Mouse (Mus musculus): ENCODE data around the gene Nudt15. TPM values are rescaled to one million over a fixed set of nuclear protein-coding genes. Genes with fewer than 3 reads are reported as not detected.
"Not testable (repeated sequence)": the region's sequence is repeated elsewhere in the genome, so short reads cannot be mapped to it uniquely, and the experiment has no call there.

The Nudt15 gene
- 2.5 and 2.8 TPM in 2 replicates for polyA plus RNA-seq (2015; fragmentation: Nextera tagmentation; extraction: Ambion mirVana)

GRCm38 (mm10) chr14:73548051-73548450 lies at the start of gene Nudt15:
Gene Nudt15 (minus strand): TSS chr14:73548242.
- no peak for ATAC-seq

DNA sequence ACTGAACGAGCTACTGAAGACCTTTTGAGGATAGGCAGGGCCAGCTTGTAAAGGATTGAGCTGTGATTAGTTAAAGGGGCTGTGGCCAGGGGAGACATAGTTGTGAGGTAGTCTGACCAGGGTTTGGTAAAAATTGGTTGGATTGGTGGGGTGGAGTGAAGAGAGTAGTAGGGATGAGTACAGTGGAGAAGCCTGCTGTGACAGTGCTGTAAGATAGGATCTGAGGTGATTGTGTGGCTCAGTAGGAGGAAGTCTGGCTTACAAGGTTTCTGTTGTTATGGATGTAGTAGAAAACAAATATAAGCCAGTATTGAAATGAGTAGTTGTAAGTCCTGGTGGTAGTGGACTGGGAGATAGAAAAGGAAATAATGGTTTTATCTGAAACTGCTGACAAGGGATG lies 44.1 kb upstream of the Nudt15 start:
- H3K4me2 ChIP-seq (replicated peaks; ENCODE audit: low read depth), result no peak overlapping the region

More at GRCm38 (mm10) chr14:73548051-73548450, at the start of gene Nudt15:
- no peaks in the 10 kb centered on the region for H3K9me3 ChIP-seq (ENCODE audit: control insufficient read depth)
- H3K27ac ChIP-seq (ENCODE audit: low read depth, low read length), result no peak within 1 kb of the TSS
- no peaks in the 10 kb centered on the region for H3K27me3 ChIP-seq (replicated peaks; ENCODE audit: control insufficient read depth, insufficient read depth, low read length)
- WGBS, result 89% methylated on average over 3 of the region's 3 CpGs
- no peak for TF ChIP-seq CTCF (IDR thresholded peaks at IDR 0.05; ENCODE audit: low read depth)
- H3K4me1 ChIP-seq (replicated peaks; ENCODE audit: control insufficient read depth, insufficient read depth, low read length), result peaks cover 3% of the 10 kb centered on the region; the same call in 1 of the 2 replicates
- H3K9ac ChIP-seq (ENCODE audit: low read depth, low read length), result no peak within 1 kb of the TSS
- H3K4me2 ChIP-seq (replicated peaks; ENCODE audit: low read depth), result no peak within 1 kb of the TSS
- H3K36me3 ChIP-seq (ENCODE audit: control insufficient read depth, insufficient read depth), result no peaks in the 10 kb centered on the region
- H3K4me3 ChIP-seq (ENCODE audit: low read depth, low read length), result no peak within 1 kb of the TSS

GRCm38 (mm10) chr14:73588080-73588479 lies 40.0 kb upstream of the Nudt15 start:
- Histone ChIP-seq H3K36me3 (ENCODE audit: control insufficient read depth, insufficient read depth) (peaks cover 32% of the 10 kb centered on the region), H3K9ac (ENCODE audit: low read depth, low read length) (no peak overlapping the region), H3K27me3 (replicated peaks; ENCODE audit: control insufficient read depth, insufficient read depth, low read length) (no peaks in the 10 kb centered on the region), H3K4me2 (replicated peaks; ENCODE audit: low read depth) (no peak overlapping the region), H3K4me3 (ENCODE audit: low read depth, low read length) (no peak overlapping the region), H3K27ac (ENCODE audit: low read depth, low read length) (no peak overlapping the region), H3K9me3 (ENCODE audit: control insufficient read depth) (0 out of 2 replicates have a peak, but pooled peaks cover 3% of the 10 kb centered on the region), H3K4me1 (replicated peaks; ENCODE audit: control insufficient read depth, insufficient read depth, low read length) (no peaks in the 10 kb centered on the region)
- TF ChIP-seq CTCF (IDR thresholded peaks at IDR 0.05; ENCODE audit: low read depth), result peak; percentile 59
- WGBS, result 87% methylated on average over 1 of the region's 1 CpGs
- ATAC-seq, result no peak

More for the DNA sequence above, 44.1 kb upstream of the Nudt15 start:
- Histone ChIP-seq H3K36me3 (ENCODE audit: control insufficient read depth, insufficient read depth) (peaks cover 41% of the 10 kb centered on the region), H3K27me3 (replicated peaks; ENCODE audit: control insufficient read depth, insufficient read depth, low read length) (no peaks in the 10 kb centered on the region), H3K9me3 (ENCODE audit: control insufficient read depth) (no peaks in the 10 kb centered on the region), H3K9ac (ENCODE audit: low read depth, low read length) (no peak overlapping the region), H3K4me3 (ENCODE audit: low read depth, low read length) (no peak overlapping the region), H3K4me1 (replicated peaks; ENCODE audit: control insufficient read depth, insufficient read depth, low read length) (no peaks in the 10 kb centered on the region), H3K27ac (ENCODE audit: low read depth, low read length) (no peak overlapping the region)
- TF ChIP-seq CTCF (IDR thresholded peaks at IDR 0.05; ENCODE audit: low read depth), result no peak
- ATAC-seq, result no peak
- 83% methylated on average over 1 of the region's 1 CpGs for WGBS

- Histone ChIP-seq H3K27ac (ENCODE audit: low read depth, low read length) (no peak overlapping the region), H3K36me3 (ENCODE audit: control insufficient read depth, insufficient read depth) (peaks cover 16% of the 10 kb centered on the region), H3K27me3 (replicated peaks; ENCODE audit: control insufficient read depth, insufficient read depth, low read length) (no peaks in the 10 kb centered on the region), H3K9ac (ENCODE audit: low read depth, low read length) (no peak overlapping the region), H3K4me1 (replicated peaks; ENCODE audit: control insufficient read depth, insufficient read depth, low read length) (no peaks in the 10 kb centered on the region), H3K4me2 (replicated peaks; ENCODE audit: low read depth) (no peak overlapping the region), H3K9me3 (ENCODE audit: control insufficient read depth) (no peaks in the 10 kb centered on the region), H3K4me3 (ENCODE audit: low read depth, low read length) (no peak overlapping the region)
- TF ChIP-seq CTCF (IDR thresholded peaks at IDR 0.05; ENCODE audit: low read depth), result no peak
- no peak for ATAC-seq
Measured at GRCm38 (mm10) chr14:73576336-73576735, 28.3 kb upstream of the Nudt15 start.

GRCm38 (mm10) chr14:73574053-73574452 lies 26.0 kb upstream of the Nudt15 start:
- Histone ChIP-seq H3K36me3 (ENCODE audit: control insufficient read depth, insufficient read depth) (peaks cover 18% of the 10 kb centered on the region), H3K9me3 (ENCODE audit: control insufficient read depth) (no peaks in the 10 kb centered on the region), H3K27me3 (replicated peaks; ENCODE audit: control insufficient read depth, insufficient read depth, low read length) (no peaks in the 10 kb centered on the region), H3K4me1 (replicated peaks; ENCODE audit: control insufficient read depth, insufficient read depth, low read length) (no peaks in the 10 kb centered on the region), H3K4me3 (ENCODE audit: low read depth, low read length) (no peak overlapping the region), H3K4me2 (replicated peaks; ENCODE audit: low read depth) (no peak overlapping the region), H3K27ac (ENCODE audit: low read depth, low read length) (no peak overlapping the region), H3K9ac (ENCODE audit: low read depth, low read length) (no peak overlapping the region)
- TF ChIP-seq CTCF (IDR thresholded peaks at IDR 0.05; ENCODE audit: low read depth), result no peak
- ATAC-seq, result peak; percentile 65
- 82% methylated on average over 5 of the region's 5 CpGs for WGBS

- no peaks in the 10 kb centered on the region for H3K27me3 ChIP-seq (replicated peaks; ENCODE audit: control insufficient read depth, insufficient read depth, low read length)
- no peak overlapping the region for H3K9ac ChIP-seq (ENCODE audit: low read depth, low read length)
- H3K4me3 ChIP-seq (ENCODE audit: low read depth, low read length), result no peak overlapping the region
- no peak overlapping the region for H3K27ac ChIP-seq (ENCODE audit: low read depth, low read length)
- H3K36me3 ChIP-seq (ENCODE audit: control insufficient read depth, insufficient read depth), result peaks cover 24% of the 10 kb centered on the region
- 56% methylated on average over 4 of the region's 4 CpGs for WGBS
- H3K4me1 ChIP-seq (replicated peaks; ENCODE audit: control insufficient read depth, insufficient read depth, low read length), result no peaks in the 10 kb centered on the region
- no peaks in the 10 kb centered on the region for H3K9me3 ChIP-seq (ENCODE audit: control insufficient read depth)
- H3K4me2 ChIP-seq (replicated peaks; ENCODE audit: low read depth), result no peak overlapping the region
- peak; percentile 85 for ATAC-seq
- TF ChIP-seq CTCF (IDR thresholded peaks at IDR 0.05; ENCODE audit: low read depth), result no peak
Measured at GRCm38 (mm10) chr14:73571143-73571542, 23.1 kb upstream of the Nudt15 start.

GRCm38 (mm10) chr14:73569831-73570230 lies 21.8 kb upstream of the Nudt15 start:
- TF ChIP-seq CTCF (IDR thresholded peaks at IDR 0.05; ENCODE audit: low read depth), result peak; percentile 48
- peaks cover 22% of the 10 kb centered on the region for H3K36me3 ChIP-seq (ENCODE audit: control insufficient read depth, insufficient read depth)
- H3K4me1 ChIP-seq (replicated peaks; ENCODE audit: control insufficient read depth, insufficient read depth, low read length); H3K4me2 ChIP-seq (replicated peaks; ENCODE audit: low read depth); H3K27me3 ChIP-seq (replicated peaks; ENCODE audit: control insufficient read depth, insufficient read depth, low read length); H3K27ac ChIP-seq (ENCODE audit: low read depth, low read length); H3K9ac ChIP-seq (ENCODE audit: low read depth, low read length); ATAC-seq; H3K9me3 ChIP-seq (ENCODE audit: control insufficient read depth); H3K4me3 ChIP-seq (ENCODE audit: low read depth, low read length): not testable (repeated sequence)
- WGBS, result 90% methylated on average over 4 of the region's 4 CpGs
